ENCODE assay signal across 15 mouse cellular contexts in genomic region chr6:127321031-127321430, GRCm38 (mm10).
A peak's percentile ranks its signal among the peaks of the same experiment; 100 is the strongest.
DNase-seq lines count a peak whose midpoint lies in the region; ATAC-seq lines count a peak whose summit lies in the region.
"Had no signal": no experiment of that assay in that cellular context is flagged by ENCODE, and none has a peak within 500 bp of the region (broad histone marks: within the 10 kb centered on the region; RNA-seq: fewer than 3 reads in every experiment).

No protein-coding gene starts in this region.

- peak; percentile 89 for ATAC-seq in intestine, embryonic 16.5 days
- ATAC-seq in megakaryocyte, adult 5-6 weeks (ENCODE audit: poor library complexity, severe bottlenecking) = peak; percentile 55
- ATAC-seq: forebrain, embryonic 13.5 days had no signal

- peaks cover 12% of the 10 kb centered on the region for H3K27me3 ChIP-seq in heart, embryonic 10.5 days (ENCODE audit: insufficient read depth, poor library complexity, severe bottlenecking)
- H3K27me3 ChIP-seq in intestine, embryonic 16.5 days (replicated peaks; ENCODE audit: control insufficient read depth, insufficient read depth, low read length) = no peaks in the 10 kb centered on the region
- H3K27me3 ChIP-seq: forebrain, embryonic 13.5 days; limb, embryonic 13.5 days had no signal

- peaks cover 37% of the 10 kb centered on the region for H3K4me1 ChIP-seq in heart, embryonic 10.5 days
- H3K4me1 ChIP-seq in intestine, embryonic 16.5 days (ENCODE audit: control insufficient read depth, insufficient read depth, low read length) = peaks cover 36% of the 10 kb centered on the region

- no peaks in the 10 kb centered on the region for H3K36me3 ChIP-seq in heart, embryonic 10.5 days
- H3K36me3 ChIP-seq in intestine, embryonic 16.5 days (ENCODE audit: control insufficient read depth, insufficient read depth, low read length) = no peaks in the 10 kb centered on the region
- H3K36me3 ChIP-seq: limb, embryonic 13.5 days had no signal

- peak; percentile 86 for DNase-seq in heart, embryonic 10.5 days (ENCODE audit: low spot score)
- no peak for DNase-seq in heart, adult 18-20 months
- DNase-seq in MEL-GATA-1-ER (ENCODE audit: extremely low read depth, low read depth) = peak; percentile 83
- no peak for DNase-seq in cerebellum, adult 11 months
- DNase-seq in thymus, postnatal 36 days = no peak
- no peak for DNase-seq in left cerebral cortex, adult 18-20 months (ENCODE audit: low spot score in 2 of 2)
- DNase-seq: adrenal gland, adult 8-10 months; cerebellum, postnatal 10 days; kidney, adult 8-10 months; thymus, adult 2 months had no signal

- no peaks in the 10 kb centered on the region for H3K9me3 ChIP-seq in heart, embryonic 10.5 days
- no peaks in the 10 kb centered on the region for H3K9me3 ChIP-seq in intestine, embryonic 16.5 days (ENCODE audit: control insufficient read depth, low read length)
- H3K9me3 ChIP-seq: forebrain, embryonic 13.5 days; limb, embryonic 13.5 days had no signal

- H3K4me2 ChIP-seq in intestine, embryonic 16.5 days (ENCODE audit: low read depth, low read length) = no peak overlapping the region
- H3K4me2 ChIP-seq: forebrain, embryonic 13.5 days; limb, embryonic 13.5 days had no signal

- H3K27ac ChIP-seq in heart, embryonic 10.5 days = peak overlapping the region; percentile 70; the same call in 1 of the 2 replicates
- H3K27ac ChIP-seq in intestine, embryonic 16.5 days (ENCODE audit: low read length) = peak overlapping the region; percentile 62
- H3K27ac ChIP-seq: forebrain, embryonic 13.5 days; left cerebral cortex, adult 2 months; limb, embryonic 13.5 days had no signal

- 64% methylated on average over 3 of the region's 3 CpGs for WGBS in heart, embryonic 10.5 days
- WGBS in intestine, embryonic 16.5 days = 52% methylated on average over 3 of the region's 3 CpGs

- no peak overlapping the region for H3K4me3 ChIP-seq in heart, embryonic 10.5 days
- H3K4me3 ChIP-seq in intestine, embryonic 16.5 days (ENCODE audit: low read length) = no peak overlapping the region
- H3K4me3 ChIP-seq: forebrain, embryonic 13.5 days; left cerebral cortex, adult 2 months; limb, embryonic 13.5 days had no signal

- H3K9ac ChIP-seq in intestine, embryonic 16.5 days (ENCODE audit: low read depth, low read length) = no peak overlapping the region
- H3K9ac ChIP-seq: forebrain, embryonic 13.5 days; limb, embryonic 13.5 days had no signal

Comparison
In these comparisons a context has a peak if more than half of its experiments do, and no peak if none do; other contexts are left out.
1. DNase-seq: peak in heart, embryonic 10.5 days (single experiment) and MEL-GATA-1-ER (single experiment); none in heart, adult 18-20 months (0 of 2), cerebellum, adult 11 months (single experiment), thymus, postnatal 36 days (0 of 2) and left cerebral cortex, adult 18-20 months (0 of 2).